Mouse (Mus musculus) MEL (cell line): Measurements from ENCODE around the gene Gpr37l1. TPM values are rescaled to one million over a fixed set of nuclear protein-coding genes. Genes with fewer than 3 reads are reported as not detected.

Experiments
- DNase-seq: peaks from one replicate; pipeline ENCODE4 v3.0.0; 2011; ENCODE audit warnings: low read depth, low spot score
- H3K27ac ChIP-seq: 2 replicates; pipeline ENCODE4 v1.5.1; 2012; ENCODE audit warnings: low read depth, mild to moderate bottlenecking, control low read depth, low read length, moderate library complexity; ENCODE audit not compliant: control insufficient read depth
- H3K27me3 ChIP-seq, 2 experiments: fragments of 150-350 bp in 1 of 2; sonication (generic) in 1 of 2; 2 replicates each; pipeline ENCODE4 v1.6.1; 2012; ENCODE audit warnings: low read length in 2 of 2, mild to moderate bottlenecking in 2 of 2, improper control_type of control experiment in 1 of 2, moderate library complexity in 1 of 2; ENCODE audit not compliant: insufficient read depth in 2 of 2, control insufficient read depth in 1 of 2
- H3K36me3 ChIP-seq, 2 experiments: 2 replicates each; pipeline ENCODE4 v1.6.1; 2012 to 2014; ENCODE audit warnings: low read length in 2 of 2, improper control_type of control experiment in 1 of 2, inconsistent platforms in 1 of 2, mild to moderate bottlenecking in 1 of 2; ENCODE audit not compliant: insufficient read depth in 2 of 2, control insufficient read depth in 1 of 2
- H3K4me1 ChIP-seq, 2 experiments: fragments of 150-350 bp in 1 of 2; sonication (generic) in 1 of 2; 2 replicates each; pipeline ENCODE4 v1.6.1; 2012; ENCODE audit warnings: low read length in 2 of 2, improper control_type of control experiment in 1 of 2, mild to moderate bottlenecking in 1 of 2; ENCODE audit not compliant: insufficient read depth in 2 of 2, control insufficient read depth in 1 of 2
- H3K4me3 ChIP-seq, 2 experiments: fragments of 150-350 bp in 1 of 2; sonication (generic) in 1 of 2; 2 replicates each; pipeline ENCODE4 v1.5.1; 2012; ENCODE audit warnings: low read depth in 2 of 2, low read length in 2 of 2, mild to moderate bottlenecking in 2 of 2, moderate library complexity in 2 of 2, control low read depth in 1 of 2, improper control_type of control experiment in 1 of 2; ENCODE audit not compliant: control insufficient read depth in 1 of 2, insufficient read depth in 1 of 2
- H3K79me2 ChIP-seq: 2 replicates; pipeline ENCODE4 v1.6.1; 2012; ENCODE audit warnings: mild to moderate bottlenecking, low read length, moderate library complexity; ENCODE audit not compliant: control insufficient read depth, poor library complexity, insufficient read depth
- H3K9ac ChIP-seq: 2 replicates; pipeline ENCODE4 v1.6.1; 2012; ENCODE audit warnings: low read depth, mild to moderate bottlenecking, control low read depth, low read length, moderate library complexity; ENCODE audit not compliant: control insufficient read depth, poor library complexity, severe bottlenecking
- H3K9me3 ChIP-seq: fragments of 150-350 bp; sonication (generic); replicated peaks from 2 replicates; pipeline ENCODE4 v1.6.1; 2012; ENCODE audit warnings: mild to moderate bottlenecking, low read length, improper control_type of control experiment, moderate library complexity; ENCODE audit not compliant: insufficient read depth
- CHD1 ChIP-seq: IDR thresholded peaks from 2 replicates; pipeline ENCODE4 v1.6.1; 2012; ENCODE audit warnings: low read depth, mild to moderate bottlenecking, inconsistent platforms, low read length, improper control_type of control experiment
- E2F4 ChIP-seq: IDR thresholded peaks from 2 replicates; pipeline ENCODE4 v1.6.1; 2011; ENCODE audit warnings: low read depth, low read length, improper control_type of control experiment, borderline replicate concordance
- GABPA ChIP-seq: IDR thresholded peaks from 2 replicates; pipeline ENCODE4 v1.6.1; 2012; ENCODE audit warnings: low read depth, mild to moderate bottlenecking, inconsistent platforms, low read length, improper control_type of control experiment, moderate library complexity
- MYC ChIP-seq: IDR thresholded peaks from 2 replicates; pipeline ENCODE4 v1.6.1; 2011; ENCODE audit warnings: low read depth, mild to moderate bottlenecking, low read length, improper control_type of control experiment, moderate library complexity
- SMC3 ChIP-seq: IDR thresholded peaks from 2 replicates; pipeline ENCODE4 v1.6.1; 2011; ENCODE audit warnings: low read depth, low read length, improper control_type of control experiment
- UBTF ChIP-seq: IDR thresholded peaks from 2 replicates; pipeline ENCODE4 v1.6.1; 2012; ENCODE audit warnings: low read depth, mild to moderate bottlenecking, inconsistent platforms, low read length, improper control_type of control experiment, moderate library complexity, borderline replicate concordance; ENCODE audit not compliant: insufficient read depth
- polyA plus RNA-seq, 2 experiments: library from polyadenylated mRNA; stranded (reverse) in 1 of 2; unstranded in 1 of 2; fragments of >175 nt in 1 of 2; fragments of >200 nt in 1 of 2; gene quantifications; 2 replicates each; pipeline versions ENCODE4 v1.2.1 to v1.2.4; 2012; ENCODE audit warnings: low replicate concordance in 2 of 2, low read depth in 1 of 2; ENCODE audit not compliant: insufficient read length in 2 of 2, insufficient read depth in 1 of 2, missing spikeins in 1 of 2
- total RNA-seq: library from RNA; depleted of rRNA; stranded (reverse); fragments of 300-350 nt; gene quantifications from 2 replicates; pipeline ENCODE4 v1.2.3, GENCODE M21; 2012

Gpr37l1 gene
- total and polyA plus RNA-seq, 3 experiments: not detected

- no peak for DNase-seq
- no peak for TF ChIP-seq SMC3
- TF ChIP-seq E2F4: no peak
- no peak for TF ChIP-seq UBTF
- Histone ChIP-seq H3K9ac (0 out of 2 replicates have a peak overlapping the region, but pooled peaks have one; percentile 16), H3K4me3 (no peak overlapping the region), H3K4me1 (peaks cover 0 to 22% of the 10 kb centered on the region in 2 experiments; a peak in 3 of 4 replicates), H3K9me3 (no peaks in the 10 kb centered on the region), H3K27me3 (no peaks in the 10 kb centered on the region), H3K79me2 (peaks cover 32% of the 10 kb centered on the region), H3K27ac (peak overlapping the region; percentile 56), H3K36me3 (peaks cover 2 to 10% of the 10 kb centered on the region in 2 experiments; a peak in 3 of 4 replicates)
Observed at GRCm38 (mm10) chr1:135129543-135130183, 37.8 kb downstream of the Gpr37l1 start.

DNA sequence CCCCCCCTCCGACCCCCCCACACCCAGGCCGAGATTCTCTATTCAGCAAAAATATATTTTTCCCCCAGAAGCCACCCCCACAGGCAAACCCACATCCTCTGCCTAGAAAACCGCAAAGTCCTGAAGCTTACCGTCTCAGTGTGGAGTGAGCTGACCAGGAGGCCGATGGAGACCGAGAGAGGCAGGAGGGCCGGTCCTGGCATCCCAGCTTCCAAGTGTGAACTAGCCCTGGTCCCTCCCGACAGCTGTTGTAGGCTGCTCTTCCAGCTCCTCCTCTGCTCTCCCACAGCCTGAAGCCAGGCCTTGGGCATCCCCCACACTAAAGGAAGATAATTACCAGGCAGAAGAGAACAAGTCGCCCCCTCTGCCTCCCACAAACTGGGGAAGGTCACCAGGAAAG, 38.5 kb downstream of the Gpr37l1 start:
- Histone ChIP-seq H3K79me2 (peaks cover 25% of the 10 kb centered on the region), H3K27me3 (no peaks in the 10 kb centered on the region), H3K9me3 (no peaks in the 10 kb centered on the region), H3K4me1 (peaks cover 0 to 19% of the 10 kb centered on the region in 2 experiments; a peak in 3 of 4 replicates), H3K4me3 (no peak overlapping the region), H3K27ac (no peak overlapping the region), H3K36me3 (peaks cover 2 to 9% of the 10 kb centered on the region in 2 experiments; a peak in 3 of 4 replicates), H3K9ac (no peak overlapping the region)
- no peak for TF ChIP-seq CHD1
- no peak for DNase-seq

DNA sequence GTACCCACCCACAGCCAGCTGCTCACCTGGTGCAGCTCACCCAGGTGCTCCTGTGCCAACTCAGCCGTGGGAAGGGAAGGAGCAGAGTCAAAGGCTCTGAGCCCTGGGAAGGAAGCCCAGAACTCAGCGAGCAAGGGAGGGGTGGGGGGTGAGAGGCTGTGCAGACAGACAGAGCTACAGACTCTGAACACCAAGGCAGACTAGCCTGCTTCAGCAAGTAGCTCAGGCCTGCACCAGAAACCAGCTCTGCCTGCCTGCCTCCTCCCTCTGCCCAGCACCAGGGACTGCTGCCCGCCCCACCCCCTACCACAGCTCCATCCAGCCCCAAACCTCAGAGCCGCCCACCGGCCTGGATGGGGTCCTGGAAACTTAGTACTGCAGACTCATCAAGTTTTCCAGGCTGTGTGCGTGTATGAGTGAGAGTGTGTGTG, 39.5 kb downstream of the Gpr37l1 start:
- Histone ChIP-seq H3K9me3 (no peaks in the 10 kb centered on the region), H3K4me1 (peaks cover 0 to 19% of the 10 kb centered on the region in 2 experiments; a peak in 3 of 4 replicates), H3K27ac (no peak overlapping the region), H3K4me3 (no peak overlapping the region), H3K9ac (no peak overlapping the region), H3K79me2 (peaks cover 16% of the 10 kb centered on the region), H3K27me3 (no peaks in the 10 kb centered on the region)
- no peak for DNase-seq
- no peak for TF ChIP-seq GABPA
- TF ChIP-seq MYC: no peak
- TF ChIP-seq E2F4: no peak
- TF ChIP-seq, all 39 proteins: peak for 0
- H3K36me3 ChIP-seq: peaks cover 2 to 9% of the 10 kb centered on the region in 2 experiments; a peak in 3 of 4 replicates
